ENCODE assay signal across 27 mouse cellular contexts in genomic region chr9:110463983-110464591, GRCm38 (mm10). TPM values are rescaled to one million over a fixed set of nuclear protein-coding genes. Genes with fewer than 3 reads are reported as not detected.
DNase-seq lines count a peak whose midpoint lies in the region; ATAC-seq and TF ChIP-seq lines count a peak whose summit lies in the region.
"Had no signal": no experiment of that assay in that cellular context is flagged by ENCODE, and none has a peak within 500 bp of the region (broad histone marks: within the 10 kb centered on the region; RNA-seq: fewer than 3 reads in every experiment).

No protein-coding gene starts in this region.

- H3K4me2 ChIP-seq in CH12.LX (ENCODE audit: insufficient read depth, low read depth, poor library complexity, severe bottlenecking) = no peak overlapping the region
- H3K4me2 ChIP-seq: heart, embryonic 11.5 days; midbrain, embryonic 15.5 days had no signal

- peaks cover 15 to 42% of the 10 kb centered on the region in 2 experiments for H3K4me1 ChIP-seq in CH12.LX (ENCODE audit: control insufficient read depth in 1 of 2, insufficient read depth in 2 of 2)
- H3K4me1 ChIP-seq: forebrain, embryonic 10.5 days; limb, embryonic 10.5 days; midbrain, embryonic 15.5 days had no signal

- TF ChIP-seq EP300 in CH12.LX (IDR thresholded peaks at IDR 0.05; ENCODE audit: low read length) = no peak

- H3K9ac ChIP-seq in CH12.LX (ENCODE audit: insufficient read depth, low read depth) = no peak overlapping the region
- H3K9ac ChIP-seq: liver, postnatal 0 days; midbrain, embryonic 15.5 days had no signal

- H3K27ac ChIP-seq in CH12.LX (ENCODE audit: insufficient read depth, low read depth) = no peak overlapping the region; the same call in 1 of the 2 replicates
- H3K27ac ChIP-seq: forebrain, embryonic 10.5 days; limb, embryonic 10.5 days; midbrain, embryonic 15.5 days had no signal

- in situ Hi-C loops in CH12.LX (cut with MboI; ENCODE audit: low pct_ligation_motif_present, low pct_unique_long_range_greater_than_20kb, low sequenced_read_pairs) = no loop called here

- peaks cover 1% of the 10 kb centered on the region for H3K9me3 ChIP-seq in CH12.LX (replicated peaks; ENCODE audit: low read length)
- H3K9me3 ChIP-seq: forebrain, embryonic 10.5 days; limb, embryonic 10.5 days; midbrain, embryonic 15.5 days had no signal

- peaks cover 0 to 27% of the 10 kb centered on the region in 2 experiments for H3K36me3 ChIP-seq in CH12.LX (replicated peaks in 1 of 2; ENCODE audit: control insufficient read depth in 1 of 2, insufficient read depth in 1 of 2, low read length in 1 of 2)
- H3K36me3 ChIP-seq: midbrain, embryonic 15.5 days had no signal

- no peak for TF ChIP-seq RAD21 in CH12.LX (IDR thresholded peaks at IDR 0.05; ENCODE audit: low read depth, low read length)

- TF ChIP-seq POLR2A in CH12.LX (IDR thresholded peaks at IDR 0.05; ENCODE audit: low read depth, low read length) = no peak

- dilution Hi-C loops in CH12.LX (cut with MboI; ENCODE audit: extremely low pct_ligation_motif_present, extremely low pct_unique_long_range_greater_than_20kb, low sequenced_read_pairs) = no loop called here

- DNase-seq in 416B (ENCODE audit: low read depth) = peak; percentile 42
- DNase-seq in CH12.LX (ENCODE audit: extremely low read depth) = peak; percentile 51
- no peak for DNase-seq in adrenal gland, postnatal 14 days
- no peak for DNase-seq in left cerebral cortex, postnatal 10 days (ENCODE audit: extremely low spot score in 1 of 2, low spot score in 2 of 2)
- DNase-seq in kidney, adult 18-20 months = no peak
- DNase-seq in layer of hippocampus, adult 11-12 months (ENCODE audit: low spot score) = no peak
- DNase-seq: adrenal gland, adult 2 months; cerebellum, adult 2 months; gastrocnemius, postnatal 10 days; heart, adult 11 months; kidney, adult 11 months; kidney, postnatal 4 days; layer of hippocampus, adult 9-11 months; liver; liver, postnatal 0 days; right cerebral cortex, adult 18-20 months; thymus, adult 18-20 months; thymus, postnatal 36 days had no signal

- no peaks in the 10 kb centered on the region for H3K27me3 ChIP-seq in CH12.LX (replicated peaks)
- H3K27me3 ChIP-seq: midbrain, embryonic 15.5 days; Patski had no signal

- no peaks in the 10 kb centered on the region for H3K79me2 ChIP-seq in CH12.LX (replicated peaks; ENCODE audit: control insufficient read depth, extremely low read depth, insufficient read depth, poor library complexity, severe bottlenecking)

- intact Hi-C loops in left cerebral cortex, postnatal 10 days (cut with DNase I) = no loop called here

- no peak overlapping the region for H3K4me3 ChIP-seq in CH12.LX (replicated peaks in 1 of 3; ENCODE audit: low read depth in 2 of 3, low read length in 2 of 3, poor library complexity in 1 of 3)
- H3K4me3 ChIP-seq: forebrain, embryonic 10.5 days; limb, embryonic 10.5 days; midbrain, embryonic 15.5 days had no signal

- peak; percentile 42 for ATAC-seq in common myeloid progenitor, adult 5-6 weeks (replicated peaks; ENCODE audit: low read depth, poor library complexity, severe bottlenecking)
- peak; percentile 30 for ATAC-seq in megakaryocyte progenitor cell, adult 5-6 weeks (replicated peaks; ENCODE audit: poor library complexity)
- ATAC-seq: forebrain, embryonic 16.5 days; liver, postnatal 0 days; lung, postnatal 0 days; midbrain, embryonic 15.5 days; Patski had no signal

- no peak for TF ChIP-seq CTCF in CH12.LX (conservative IDR thresholded peaks at IDR 0.05 in 1 of 2, IDR thresholded peaks at IDR 0.05 in 1 of 2; ENCODE audit: low read depth in 2 of 2, low read length in 2 of 2)

TF ChIP-seq in CH12.LX, 34 proteins besides CTCF, POLR2A, EP300 and RAD21:
- TF ChIP-seq JUND (conservative IDR thresholded peaks at IDR 0.05; ENCODE audit: low read depth, low read length) = no peak
- no peak for TF ChIP-seq ZMIZ1 (IDR thresholded peaks at IDR 0.05; ENCODE audit: low read depth, low read length)
- TF ChIP-seq NELFE (IDR thresholded peaks at IDR 0.05; ENCODE audit: low read depth, low read length) = no peak
- no peak for TF ChIP-seq MYC (IDR thresholded peaks at IDR 0.05; ENCODE audit: low read depth, low read length)
- TF ChIP-seq MXI1 (IDR thresholded peaks at IDR 0.05; ENCODE audit: low read depth, low read length) = no peak
- no peak for TF ChIP-seq PAX5 (IDR thresholded peaks at IDR 0.05; ENCODE audit: low read length)
- no peak for TF ChIP-seq CHD1 (IDR thresholded peaks at IDR 0.05; ENCODE audit: low read depth, low read length)
- TF ChIP-seq E2F4 (IDR thresholded peaks at IDR 0.05; ENCODE audit: insufficient replicate concordance, low read depth, low read length) = no peak
- TF ChIP-seq KAT2A (IDR thresholded peaks at IDR 0.05; ENCODE audit: insufficient replicate concordance, low read length) = no peak
- TF ChIP-seq TBP (conservative IDR thresholded peaks at IDR 0.05; ENCODE audit: low read depth, low read length) = no peak
- TF ChIP-seq ZC3H11A (IDR thresholded peaks at IDR 0.05; ENCODE audit: low read depth, low read length) = no peak

RNA-seq across cellular contexts. Expression of gene Klhl18, which starts 12.4 kb away (rescaled TPM):
- total RNA-seq in CH12.LX (2012; rRNA removed) (4.4 and 4.8 TPM in 2 replicates), CH12.LX (2014; rRNA removed) (3.0 and 3.5 TPM in 2 replicates)
- 10.1 and 10.2 TPM in 2 replicates for polyA plus RNA-seq in CH12.LX (2012; ENCODE audit: insufficient read length, low read depth)
- total RNA-seq in common myeloid progenitor, adult 5-6 weeks (2017) = 8.7 and 10.1 TPM in 2 replicates
- total RNA-seq in megakaryocyte progenitor cell, adult 5-6 weeks (2015) = 11.1 and 11.5 TPM in 2 replicates
- 8.4 and 11.4 TPM in 2 replicates for total RNA-seq in megakaryocyte progenitor cell, adult 5-6 weeks (2017)
- total RNA-seq in adrenal gland, postnatal 14 days (2021) = 12.7 and 12.9 TPM in 2 replicates
- 10 to 100 TPM; 37.6 to 45.2 TPM for total RNA-seq in left cerebral cortex, postnatal 10 days (2021)

RNA-seq across cellular contexts. Expression of gene Kif9, which starts 12.7 kb away (rescaled TPM):
- total RNA-seq in CH12.LX (2012; rRNA removed) (1.2 and 1.8 TPM in 2 replicates), CH12.LX (2014; rRNA removed) (1.1 and 1.6 TPM in 2 replicates)
- 1.2 and 1.8 TPM in 2 replicates for polyA plus RNA-seq in CH12.LX (2012; ENCODE audit: insufficient read length, low read depth)
- total RNA-seq in common myeloid progenitor, adult 5-6 weeks (2017) = 2.1 and 2.2 TPM in 2 replicates
- 0.77 and 1.4 TPM in 2 replicates for total RNA-seq in megakaryocyte progenitor cell, adult 5-6 weeks (2015)
- 0.87 and 1.7 TPM in 2 replicates for total RNA-seq in megakaryocyte progenitor cell, adult 5-6 weeks (2017)
- 1.1 and 1.3 TPM in 2 replicates for total RNA-seq in adrenal gland, postnatal 14 days (2021)
- total RNA-seq in left cerebral cortex, postnatal 10 days (2021) = 1 to 10 TPM; 4.4 to 4.5 TPM

RNA-seq across cellular contexts. Expression of gene Ngp, which starts 44.5 kb away (rescaled TPM):
- total RNA-seq in CH12.LX (2012; rRNA removed) = not detected in 2 replicates
- not detected in 2 replicates for total RNA-seq in CH12.LX (2014; rRNA removed)
- polyA plus RNA-seq in CH12.LX (2012; ENCODE audit: insufficient read length, low read depth) = not detected in 2 replicates
- total RNA-seq in common myeloid progenitor, adult 5-6 weeks (2017) = 114 and 131 TPM in 2 replicates
- total RNA-seq in megakaryocyte progenitor cell, adult 5-6 weeks (2015) = 1,024 and 1,594 TPM in 2 replicates
- total RNA-seq in megakaryocyte progenitor cell, adult 5-6 weeks (2017) = 354 and 557 TPM in 2 replicates
- total RNA-seq in adrenal gland, postnatal 14 days (2021) = 3.0 and 10.4 TPM in 2 replicates
- total RNA-seq in left cerebral cortex, postnatal 10 days (2021) = not detected
- polyA plus RNA-seq: adrenal gland, adult 2 months; forebrain, embryonic 10.5 days; limb, embryonic 10.5 days; Patski had no signal

RNA-seq across cellular contexts. Expression of gene Ptpn23, which starts 56.1 kb away (rescaled TPM):
- total RNA-seq in CH12.LX (2012; rRNA removed) (8.9 and 12.7 TPM in 2 replicates), CH12.LX (2014; rRNA removed) (2.2 and 3.4 TPM in 2 replicates)
- polyA plus RNA-seq in CH12.LX (2012; ENCODE audit: insufficient read length, low read depth) = 31.3 and 41.7 TPM in 2 replicates
- total RNA-seq in common myeloid progenitor, adult 5-6 weeks (2017) = 3.7 TPM in 2 replicates
- 8.6 and 13.0 TPM in 2 replicates for total RNA-seq in megakaryocyte progenitor cell, adult 5-6 weeks (2015)
- total RNA-seq in megakaryocyte progenitor cell, adult 5-6 weeks (2017) = 1.5 and 4.0 TPM in 2 replicates
- 46.6 and 47.1 TPM in 2 replicates for total RNA-seq in adrenal gland, postnatal 14 days (2021)
- total RNA-seq in left cerebral cortex, postnatal 10 days (2021) = 10 to 100 TPM; 49.0 to 50.1 TPM

Comparison
In these comparisons a context has a peak if more than half of its experiments do, and no peak if none do; other contexts are left out.
1. DNase-seq: peak in 416B (single experiment) and CH12.LX (single experiment); none in adrenal gland, postnatal 14 days (single experiment), left cerebral cortex, postnatal 10 days (0 of 2), kidney, adult 18-20 months (single experiment) and layer of hippocampus, adult 11-12 months (single experiment).
2. RNA of gene Ngp, which starts 44.5 kb away (total RNA-seq): 354 to 1,594 TPM in megakaryocyte progenitor cell, adult 5-6 weeks and 114 to 131 TPM in common myeloid progenitor, adult 5-6 weeks; 3.0 to 10.4 TPM in adrenal gland, postnatal 14 days, not detected in left cerebral cortex, postnatal 10 days and not detected in CH12.LX; every median in the first group is over 10 times any median in the second.